Mouse (Mus musculus) hematopoietic stem cell, adult 5-6 weeks (primary cell): ENCODE measurements around the gene Ccr2. TPM values are rescaled to one million over a fixed set of nuclear protein-coding genes. Genes with fewer than 3 reads are reported as not detected.
"Not testable (repeated sequence)": the region's sequence is repeated elsewhere in the genome, so short reads cannot be mapped to it uniquely, and the experiment has no call there.

Experiments used
- ATAC-seq, 2 experiments: fragments of 125-278 bp in 1 of 2; replicated peaks in 1 of 2; 2 replicates each; pipeline ENCODE4 v1.8.0; 2016 to 2017; ENCODE audit warnings: inconsistent platforms in 2 of 2, mild to moderate bottlenecking in 2 of 2, moderate number of reproducible peaks in 2 of 2, low read depth in 1 of 2, moderate TSS enrichment in 1 of 2; ENCODE audit not compliant: low FRiP score in 2 of 2, poor library complexity in 2 of 2, severe bottlenecking in 2 of 2, insufficient read depth in 1 of 2, low TSS enrichment in 1 of 2
- total RNA-seq: library from RNA; stranded (forward); fragments of 172-1452, 232-1000 nt; gene quantifications from 2 replicates; pipeline ENCODE4 v1.2.3, GENCODE M21; 2017

Ccr2 gene
- total RNA-seq, 1 experiment from 2014 or later, result 11.8 TPM

DNA sequence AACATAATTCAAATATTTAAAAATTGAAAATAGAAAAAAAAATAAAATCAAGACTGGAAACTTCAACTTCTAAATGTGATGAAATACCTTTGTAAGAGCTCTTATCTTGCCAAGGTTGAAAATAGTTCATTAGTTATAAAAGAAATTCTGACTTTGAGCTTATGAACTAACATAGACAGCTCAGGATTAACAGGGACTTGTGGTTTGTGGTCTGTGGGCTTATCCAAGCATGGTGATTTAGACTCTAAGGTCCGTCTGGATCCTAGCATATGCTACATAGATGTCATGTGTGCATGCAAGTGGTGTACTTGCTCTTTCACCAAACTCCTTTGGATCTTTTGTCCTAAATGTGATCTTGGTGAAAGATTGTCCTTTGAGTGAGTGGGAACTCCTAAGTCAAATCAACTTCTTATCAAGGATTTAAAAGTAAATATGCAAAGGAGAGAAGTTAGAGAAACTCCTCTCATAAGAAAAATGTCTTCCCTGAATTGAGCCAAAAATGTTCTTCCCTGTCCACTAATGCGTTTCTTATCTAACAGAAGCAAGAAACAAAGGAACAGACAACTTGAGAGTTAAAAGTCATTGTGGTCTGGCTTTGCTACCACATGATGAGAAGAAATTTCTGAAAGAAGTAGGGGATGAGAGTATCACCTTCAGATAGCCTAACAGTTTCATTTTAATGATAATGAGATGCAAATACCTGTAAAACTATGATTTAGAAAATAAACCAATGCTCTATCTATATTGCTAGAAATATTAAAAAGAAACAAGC is 6.8 kb downstream of the Ccr2 start:
- ATAC-seq, result peak; percentile 36 to 63; a peak in 2 of 4 replicates

DNA sequence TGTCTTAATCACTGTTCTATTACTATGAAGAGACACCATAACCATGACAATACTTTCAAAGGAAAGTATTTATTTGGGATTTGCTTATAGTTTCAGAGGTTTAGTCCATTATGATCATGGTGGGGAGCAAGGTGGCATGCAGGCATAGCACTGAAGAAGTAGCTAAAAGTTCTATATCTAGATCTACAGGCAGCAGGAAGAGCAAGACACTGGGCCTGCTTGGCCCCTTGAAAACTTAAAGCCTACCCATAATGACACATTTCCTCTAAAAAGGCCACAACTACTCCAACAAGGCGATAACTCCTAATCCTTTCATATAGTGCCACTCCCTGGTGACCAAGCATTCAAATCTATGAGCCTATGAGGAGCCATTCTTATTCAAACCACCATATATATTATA is 10.2 kb downstream of the Ccr2 start:
- no peak for ATAC-seq

DNA sequence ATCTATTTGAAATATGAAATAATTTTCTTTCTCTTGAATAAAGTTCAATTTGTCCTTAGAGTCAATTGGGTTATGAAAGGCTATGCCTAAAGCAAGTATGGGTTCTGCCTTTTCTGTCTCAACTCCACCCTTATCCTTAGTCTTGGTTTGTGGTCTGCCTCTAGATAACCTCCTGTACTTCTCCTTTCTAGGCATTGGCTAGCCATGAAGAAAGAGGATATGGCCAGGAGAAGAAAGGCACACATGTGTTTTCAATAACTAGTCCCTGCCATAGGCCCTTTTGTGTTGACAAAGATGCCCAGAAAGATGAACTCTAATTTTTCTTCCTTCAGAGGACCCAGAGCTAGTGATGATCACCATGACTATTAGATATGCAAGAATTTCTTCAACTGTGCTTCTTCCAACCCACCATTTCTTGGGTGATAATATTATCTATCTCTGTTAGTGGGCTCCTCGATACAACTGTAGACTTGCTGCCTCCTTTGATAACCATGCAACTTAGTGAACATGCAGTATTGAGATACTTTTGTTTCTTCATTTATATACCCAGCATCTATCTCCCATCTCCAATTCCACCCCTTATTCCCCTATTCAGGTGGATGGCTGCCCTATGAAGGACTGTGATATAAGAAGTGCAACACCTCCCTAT is 11.0 kb downstream of the Ccr2 start:
- ATAC-seq, result peak; percentile 89 to 96

DNA sequence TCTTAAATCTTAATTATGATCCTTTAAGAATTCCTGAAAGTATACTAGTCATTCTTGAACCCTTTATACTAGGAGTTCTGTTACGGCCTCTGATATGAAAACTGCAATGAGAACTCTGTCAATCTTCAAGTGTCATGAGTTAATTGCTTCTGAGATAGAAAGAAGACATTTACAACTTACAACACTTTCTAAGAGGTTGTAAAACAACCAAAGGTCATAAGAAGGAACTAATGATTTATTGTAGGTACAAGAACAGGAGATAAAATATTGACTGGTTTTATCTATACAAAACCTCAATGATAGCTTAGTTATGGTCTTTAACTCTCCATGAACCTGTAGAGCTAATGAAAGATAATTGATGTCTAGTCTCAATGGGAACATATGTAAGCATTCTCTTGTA is 12.0 kb downstream of the Ccr2 start:
- no peak for ATAC-seq

DNA sequence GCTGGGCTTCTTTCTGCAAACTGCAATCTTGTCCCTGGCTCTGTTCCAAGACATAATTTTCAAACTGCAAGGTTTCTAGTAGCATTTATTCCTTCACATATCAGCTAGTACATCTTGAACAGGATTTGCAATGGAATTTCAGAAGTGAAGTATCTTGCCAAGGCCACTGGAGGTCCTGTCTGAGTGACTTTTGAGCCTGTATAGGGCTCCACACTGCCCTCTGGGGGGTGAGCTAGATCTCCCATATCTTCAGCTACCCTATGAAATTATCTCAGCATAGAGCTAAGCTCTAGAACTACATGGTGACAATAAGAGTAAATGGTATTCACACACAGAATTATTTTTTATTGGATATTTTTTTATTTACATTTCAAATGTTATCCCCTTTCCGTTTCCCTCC is 16.7 kb downstream of the Ccr2 start:
- peak; percentile 83 to 97 for ATAC-seq

DNA sequence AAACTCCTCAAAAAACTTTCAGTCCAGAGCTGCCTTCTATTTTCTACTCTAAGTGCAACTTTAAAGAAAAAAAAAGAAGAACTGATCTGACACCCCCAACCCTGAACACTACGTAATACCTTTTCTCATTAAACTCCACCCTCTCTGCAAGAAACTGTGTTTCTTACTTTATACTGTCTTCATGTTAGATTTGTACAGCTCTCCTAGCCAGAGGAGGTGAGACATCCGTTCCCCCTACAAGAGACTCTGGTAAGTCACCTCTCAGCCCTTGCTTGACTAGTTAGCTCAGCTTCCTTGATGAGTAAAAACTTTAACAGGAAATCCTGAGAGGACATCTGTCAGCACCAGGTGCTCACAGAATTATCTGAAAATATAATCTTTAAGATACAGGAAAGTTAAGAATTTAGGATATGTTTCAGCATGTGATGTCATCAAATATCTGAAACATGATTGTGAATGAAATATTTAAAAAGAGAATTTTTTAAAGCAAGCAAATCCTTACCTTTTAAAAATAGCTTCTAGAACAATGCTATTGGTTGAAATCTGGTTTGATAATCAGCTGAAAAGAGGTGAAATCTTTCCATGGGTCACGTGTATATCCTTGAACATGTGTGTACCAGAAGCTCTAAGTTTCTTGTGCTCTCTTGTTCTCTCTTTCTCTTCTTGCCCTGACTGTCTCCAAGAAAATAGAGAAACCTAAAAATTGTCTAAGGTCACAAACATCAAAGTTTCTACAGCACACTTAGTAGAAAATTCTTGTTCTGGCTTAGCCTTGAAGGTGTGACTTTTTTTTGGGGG is 19.8 kb downstream of the Ccr2 start, which contains the start of gene Ccr5:
TSS of gene Ccr5 (plus strand) at position 157 of the 798 bp plus-strand sequence.
- no peak for ATAC-seq

DNA sequence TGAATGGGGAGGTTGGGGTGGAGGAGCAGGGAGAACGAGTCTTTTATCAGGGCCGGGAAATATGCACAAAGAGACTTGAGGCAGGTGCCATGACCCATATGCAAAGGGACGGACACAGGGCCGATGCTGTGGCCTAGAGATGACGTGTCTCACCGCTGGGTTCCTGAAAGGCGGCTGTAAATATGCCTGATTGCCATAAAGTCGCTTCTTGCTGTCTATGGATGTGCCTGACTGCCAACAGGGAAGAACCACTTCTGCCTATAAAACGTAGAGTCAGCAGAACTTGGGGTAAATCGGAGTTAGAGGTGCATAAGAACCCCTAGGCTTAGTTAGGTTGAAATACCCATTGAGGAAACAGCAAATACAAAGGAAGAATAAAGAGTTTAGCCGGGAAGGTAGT is 23.8 kb downstream of the Ccr2 start:
- ATAC-seq, result no peak

DNA sequence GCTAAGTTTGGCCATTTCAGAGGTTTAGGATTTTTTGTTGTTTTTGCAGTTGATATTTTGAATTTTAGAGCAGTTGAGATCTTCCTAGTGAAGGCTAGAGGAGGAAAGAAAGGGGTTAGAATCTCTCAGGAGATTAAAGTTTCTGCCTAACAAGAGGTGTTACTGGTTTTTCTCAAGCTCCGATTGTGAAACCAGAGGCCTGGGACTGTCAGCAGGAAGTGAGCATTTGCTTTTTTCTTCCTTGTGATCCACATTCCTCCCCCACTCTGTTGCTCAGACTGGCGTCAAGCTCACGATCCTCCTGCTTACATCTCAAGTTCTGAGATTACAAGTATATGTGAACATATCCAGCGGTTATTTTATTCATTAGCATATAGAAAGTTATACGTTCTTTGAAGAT is 24.6 kb downstream of the Ccr2 start:
- ATAC-seq, result peak in 1 of 2 experiments; percentile 32; a peak in 1 of 4 replicates

DNA sequence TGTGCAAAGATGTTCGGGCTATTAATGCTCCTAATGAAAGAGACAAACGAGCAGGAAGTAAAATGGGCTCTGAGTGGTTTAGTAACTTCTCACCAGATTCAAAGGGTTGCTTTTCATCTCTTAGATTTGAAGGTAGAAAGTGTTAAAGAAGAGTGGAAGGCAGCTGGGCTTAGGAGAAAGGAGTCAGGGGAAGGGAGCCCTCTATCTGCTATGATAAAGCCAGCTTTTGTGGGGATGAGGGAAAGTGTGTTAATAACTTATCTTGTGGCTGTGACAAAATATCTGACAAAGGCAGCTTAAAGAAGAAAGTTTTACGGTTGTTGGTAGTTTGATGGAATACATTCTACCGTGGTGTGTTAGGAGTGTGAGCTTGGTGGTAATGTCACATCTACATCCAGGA is 25.7 kb downstream of the Ccr2 start:
- ATAC-seq, result no peak

DNA sequence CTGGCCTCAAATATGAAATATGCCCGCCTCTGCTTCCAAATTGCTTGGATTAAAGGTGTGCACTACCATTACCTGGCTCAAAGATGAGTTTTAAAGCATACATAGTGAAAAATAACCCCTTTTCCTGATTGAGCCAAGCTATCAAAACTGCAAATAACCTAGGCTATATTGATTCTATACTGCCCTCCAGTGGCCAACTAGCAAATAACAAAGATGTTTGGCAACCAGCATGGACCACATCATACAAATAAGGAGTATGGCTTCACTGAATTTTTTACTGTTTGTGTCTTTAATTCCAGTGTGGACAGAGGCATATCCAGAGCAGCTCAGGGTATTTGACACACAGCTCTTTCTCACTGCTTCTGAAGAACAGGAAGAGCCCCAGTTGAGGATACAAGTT is 26.6 kb downstream of the Ccr2 start:
- peak; percentile 59 to 69; a peak in 2 of 4 replicates for ATAC-seq

DNA sequence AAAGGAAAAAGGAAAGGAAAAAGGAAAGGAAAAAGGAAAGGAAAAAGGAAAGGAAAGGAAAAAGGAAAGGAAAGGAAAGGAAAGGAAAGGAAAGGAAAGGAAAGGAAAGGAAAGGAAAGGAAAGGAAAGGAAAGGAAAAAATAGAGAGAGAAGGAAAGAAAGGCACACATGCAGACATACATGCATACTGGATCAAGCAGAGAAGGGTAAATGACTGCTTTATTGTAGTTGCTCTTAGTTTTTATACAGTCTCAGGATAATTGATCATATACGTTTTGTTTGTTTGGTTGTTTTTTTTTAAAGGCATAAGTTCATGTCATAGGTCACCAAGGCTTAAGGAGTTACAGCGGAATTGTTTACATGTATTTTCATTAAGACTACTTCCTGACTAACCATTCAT is 31.1 kb downstream of the Ccr2 start:
- not testable (repeated sequence) for ATAC-seq

DNA sequence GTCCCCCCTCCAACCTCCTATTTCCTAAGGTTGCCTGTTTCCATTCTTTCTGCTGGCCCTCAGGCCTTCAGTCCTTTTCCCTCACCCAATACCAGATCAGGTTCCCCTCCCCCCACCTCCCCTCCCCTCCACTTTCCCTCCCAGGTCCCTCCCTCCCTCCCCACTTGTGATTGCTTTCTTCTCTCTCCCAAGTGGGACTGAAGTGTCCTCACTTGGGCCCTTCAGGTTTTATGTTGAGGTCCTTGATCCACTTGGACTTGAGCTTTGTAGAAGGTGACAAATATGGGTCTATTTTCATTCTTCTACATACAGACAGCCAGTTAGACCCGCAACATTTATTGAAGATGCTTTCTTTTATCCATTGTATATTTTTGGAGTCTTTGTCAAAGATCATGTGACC is 33.2 kb downstream of the Ccr2 start:
- not testable (repeated sequence) for ATAC-seq

DNA sequence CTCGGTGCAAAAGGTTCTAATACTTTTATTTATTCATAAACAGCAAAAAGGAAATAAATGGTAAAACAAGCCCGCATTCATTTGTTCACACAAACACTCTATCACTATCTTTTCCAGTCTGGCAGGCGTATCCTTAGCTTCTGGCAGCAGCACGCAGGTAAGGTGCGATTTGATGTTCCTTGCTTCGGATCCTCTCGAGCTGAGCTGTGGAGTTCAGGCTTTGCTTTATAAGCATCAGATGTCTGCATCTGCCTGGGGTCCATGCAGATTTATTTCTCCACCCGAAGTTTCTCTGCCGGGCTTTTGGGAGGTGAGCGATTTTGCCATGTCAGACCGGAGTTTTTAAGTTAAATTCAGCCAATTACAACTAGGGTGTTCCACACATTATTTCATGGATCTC is 35.9 kb downstream of the Ccr2 start:
- no peak for ATAC-seq

DNA sequence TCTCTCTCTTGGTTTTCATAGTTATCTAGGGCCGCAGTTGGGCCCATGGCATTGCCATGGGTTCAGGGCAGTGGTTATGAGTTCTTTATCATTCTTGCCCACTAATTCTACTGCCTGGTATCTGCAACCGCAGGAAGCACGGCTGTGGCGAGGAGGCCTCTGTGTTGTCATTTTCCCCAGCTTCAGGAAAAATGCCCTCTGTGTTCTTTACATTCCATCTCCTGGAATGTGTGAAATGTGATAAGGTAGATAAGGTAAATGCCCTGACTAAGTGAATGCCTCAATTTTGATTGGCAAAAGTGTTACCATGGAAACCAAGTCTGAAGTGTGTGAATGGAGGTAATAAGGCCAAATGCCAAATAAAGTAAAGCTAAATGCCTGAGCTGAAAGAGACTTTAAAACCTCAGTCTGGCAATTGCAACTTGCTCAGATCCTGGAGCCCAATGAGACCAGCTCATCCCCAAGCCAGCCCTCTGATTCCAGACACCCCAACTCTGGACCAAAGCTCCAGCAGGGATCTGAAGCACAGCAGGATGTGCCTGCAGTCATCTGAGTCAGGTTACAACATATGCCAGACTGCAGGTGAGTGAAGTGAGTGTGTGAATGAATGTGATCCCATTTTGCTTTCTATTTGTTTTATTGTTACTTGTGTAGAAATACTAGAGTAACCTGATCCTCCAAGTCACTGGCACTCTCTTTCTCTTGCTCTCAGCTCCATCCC is 36.5 kb downstream of the Ccr2 start:
- ATAC-seq, result peak; percentile 69 to 90

DNA sequence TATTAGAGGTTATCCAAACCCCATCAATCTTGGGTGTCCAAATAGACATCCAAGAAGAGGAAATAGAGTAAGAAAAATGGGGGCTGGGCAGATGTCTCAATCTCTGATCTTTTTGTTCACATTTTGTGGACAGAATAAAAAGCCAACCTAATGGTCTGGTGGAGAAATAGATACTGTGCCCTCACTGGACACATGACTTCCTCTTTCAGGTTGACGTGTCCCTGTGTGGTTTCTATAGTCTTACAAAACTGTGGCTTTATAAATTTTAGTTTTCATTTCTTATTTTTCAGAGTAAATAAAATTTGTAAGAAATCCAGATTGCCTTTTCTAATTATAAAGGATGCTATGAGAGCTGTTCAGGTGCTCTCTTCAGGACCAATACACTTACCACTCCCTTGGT is 41.9 kb downstream of the Ccr2 start:
- peak; percentile 67 to 83; a peak in 3 of 4 replicates for ATAC-seq

DNA sequence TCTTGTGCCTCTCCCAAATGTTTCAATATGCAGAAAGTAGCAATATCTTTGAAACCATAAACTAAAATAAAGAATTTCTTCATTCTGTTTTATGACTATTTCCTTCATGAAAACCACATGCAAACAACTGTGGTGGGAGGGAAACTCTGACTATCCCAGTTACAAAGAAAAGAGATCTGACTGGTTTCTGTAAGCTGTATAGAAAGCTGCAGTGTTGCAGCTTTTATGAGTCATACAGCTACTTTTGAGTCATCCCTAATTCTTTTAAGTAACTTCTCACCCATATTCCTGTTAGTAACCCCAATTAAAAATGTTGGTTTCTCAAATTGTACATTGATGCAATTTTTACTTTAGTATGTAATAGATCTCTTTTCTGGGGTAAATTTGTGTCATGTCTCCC is 44.6 kb downstream of the Ccr2 start:
- no peak for ATAC-seq
